Mouse (Mus musculus) liver, adult 2 months (tissue): ENCODE results near the gene Efcab11. TPM values are rescaled to one million over a fixed set of nuclear protein-coding genes. Genes with fewer than 3 reads are reported as not detected.

Experiments
- DNase-seq: peaks from one replicate; pipeline ENCODE4 v3.0.0-alpha.2; 2011; ENCODE audit warnings: low read depth, low spot score; ENCODE audit errors: extremely low read depth
- H3K27ac ChIP-seq: fragments of 200-500 bp; replicated peaks from 2 replicates; pipeline ENCODE4 v1.5.1; 2012; ENCODE audit warnings: low read depth, mild to moderate bottlenecking, control low read depth, inconsistent platforms, low read length; ENCODE audit not compliant: insufficient read depth
- H3K27me3 ChIP-seq: fragments of 200-500 bp; 2 replicates; pipeline ENCODE4 v1.6.1; 2012; ENCODE audit warnings: mild to moderate bottlenecking, moderate library complexity, low read length, inconsistent platforms; ENCODE audit not compliant: control insufficient read depth, insufficient read depth
- H3K36me3 ChIP-seq: fragments of 200-500 bp; 2 replicates; pipeline ENCODE4 v1.6.1; 2012; ENCODE audit warnings: low read length, inconsistent platforms; ENCODE audit not compliant: control insufficient read depth, insufficient read depth
- H3K4me1 ChIP-seq: fragments of 200-500 bp; 2 replicates; pipeline ENCODE4 v1.6.1; 2011; ENCODE audit warnings: low read length; ENCODE audit not compliant: control insufficient read depth, insufficient read depth
- H3K4me3 ChIP-seq: fragments of 200-500 bp; 2 replicates; pipeline ENCODE4 v1.5.1; 2011; ENCODE audit warnings: low read depth, mild to moderate bottlenecking, control low read depth, low read length, moderate library complexity; ENCODE audit not compliant: insufficient read depth
- H3K79me2 ChIP-seq: fragments of 200-500 bp; 2 replicates; pipeline ENCODE4 v1.6.1; 2012; ENCODE audit warnings: inconsistent platforms, mild to moderate bottlenecking, low read length, moderate library complexity; ENCODE audit not compliant: control insufficient read depth, insufficient read depth
- H3K9ac ChIP-seq: fragments of 200-500 bp; 2 replicates; pipeline ENCODE4 v1.6.1; 2012; ENCODE audit warnings: low read depth, mild to moderate bottlenecking, control low read depth, inconsistent platforms, low read length
- CTCF ChIP-seq: fragments of 200-500 bp; IDR thresholded peaks from 2 replicates; pipeline ENCODE4 v1.5.1; 2011; ENCODE audit warnings: low read depth, low read length, control low read depth
- POLR2A ChIP-seq: fragments of 200-500 bp; IDR thresholded peaks from 2 replicates; pipeline ENCODE4 v1.6.1; 2011; ENCODE audit warnings: low read length, control low read depth; ENCODE audit not compliant: insufficient read depth; ENCODE audit errors: extremely low read depth
- WGBS: fragments of 180-500 bp; shearing (Covaris S2); methylation state at CpG from one replicate; pipeline ENCODE4 v1.1.7; 2018; 5-methylcytosine and 5-hydroxymethylcytosine counted together
- polyA plus RNA-seq: library from polyadenylated mRNA; depleted of rRNA; stranded (reverse); fragments of >200 nt; gene quantifications from 2 replicates; pipeline ENCODE4 v1.2.3, GENCODE M21; 2012; rRNA removed
- total RNA-seq: library from RNA; depleted of rRNA; stranded (reverse); fragments of >200 nt; gene quantifications from 2 replicates; pipeline ENCODE4 v1.2.3, GENCODE M21; 2014; rRNA removed

Efcab11 gene
- total RNA-seq (0.28 and 0.34 TPM in 2 replicates), polyA plus RNA-seq (0.09 and 0.12 TPM in 2 replicates)

DNA sequence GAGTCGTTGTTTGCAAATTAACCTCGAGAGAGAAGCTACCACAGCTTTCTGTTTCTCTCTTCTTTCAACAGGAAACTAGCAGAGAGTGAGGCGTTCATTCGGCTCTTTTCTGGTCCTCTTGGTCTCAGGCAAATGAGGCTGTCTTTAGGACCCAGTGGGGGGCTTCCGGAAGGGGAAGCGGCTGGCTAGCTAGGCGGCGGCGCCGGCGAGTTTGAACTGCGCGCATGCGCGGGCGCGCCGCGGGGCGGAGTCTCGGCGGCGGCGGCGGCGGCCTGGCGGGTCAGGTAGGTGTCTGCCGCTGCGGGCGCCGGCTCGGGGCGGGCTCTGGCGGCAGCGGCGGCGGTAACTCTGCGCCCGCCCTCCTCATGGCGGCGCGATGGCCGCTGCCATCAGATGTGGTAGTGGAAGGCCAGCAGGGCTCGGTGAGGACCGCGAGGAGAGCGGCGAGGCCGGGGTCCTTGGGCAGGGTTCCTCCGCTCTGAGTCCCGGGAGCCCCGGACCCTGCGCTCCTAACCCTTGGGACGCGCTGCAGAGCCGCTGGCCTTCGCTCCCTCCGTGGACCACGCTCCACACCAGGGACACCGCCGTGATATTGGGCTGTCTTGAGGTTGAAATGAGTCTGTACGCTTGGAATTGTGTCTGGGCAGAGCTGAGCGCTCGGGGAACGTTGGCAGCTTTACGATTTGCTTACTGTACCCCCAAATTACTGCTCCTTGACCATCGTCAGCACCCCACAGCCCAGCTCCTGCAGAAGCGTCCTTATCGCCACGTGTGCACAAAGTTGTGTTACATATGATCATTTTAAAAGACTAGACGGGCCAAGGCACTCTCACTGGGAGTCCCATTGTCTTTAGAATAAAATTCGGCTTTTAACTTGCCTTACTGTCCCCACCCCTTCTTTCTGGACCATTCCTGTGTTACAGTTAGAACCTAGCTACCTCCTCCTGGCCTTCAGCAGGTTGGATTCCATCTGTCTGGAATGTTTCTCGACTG, at the start of gene Efcab11, which contains the start of gene Tdp1:
Gene Efcab11, minus strand, starts transcription at position 171 of the 993 bp plus-strand sequence.
Gene Tdp1, plus strand, starts transcription at position 249 of the 993 bp plus-strand sequence.
- Histone ChIP-seq H3K36me3 (no peaks in the 10 kb centered on the region), H3K27me3 (no peaks in the 10 kb centered on the region), H3K4me3 (peak within 1 kb of the TSS; percentile 93), H3K9ac (peak within 1 kb of the TSS; percentile 91), H3K79me2 (0 out of 2 replicates have a peak, but pooled peaks cover 3% of the 10 kb centered on the region), H3K27ac (peak within 1 kb of the TSS; percentile 81), H3K4me1 (peaks cover 5% of the 10 kb centered on the region)
- no peak for TF ChIP-seq CTCF
- TF ChIP-seq POLR2A, result peak; percentile 67
- under 1% methylated on average over 73 of the region's 73 CpGs for whole genome bisulfite sequencing
- DNase-seq, result peak; percentile 76

- no peak for DNase-seq
- Histone ChIP-seq H3K4me3 (no peak overlapping the region), H3K9ac (no peak overlapping the region), H3K36me3 (no peaks in the 10 kb centered on the region), H3K79me2 (no peaks in the 10 kb centered on the region), H3K4me1 (no peaks in the 10 kb centered on the region), H3K27ac (no peak overlapping the region), H3K27me3 (no peaks in the 10 kb centered on the region)
- no peak for TF ChIP-seq POLR2A
- TF ChIP-seq CTCF, result no peak
- WGBS, result 96% methylated on average over 3 of the region's 3 CpGs
Measured at GRCm38 (mm10) chr12:99933630-99934029, 49.4 kb upstream of the Efcab11 start.

DNA sequence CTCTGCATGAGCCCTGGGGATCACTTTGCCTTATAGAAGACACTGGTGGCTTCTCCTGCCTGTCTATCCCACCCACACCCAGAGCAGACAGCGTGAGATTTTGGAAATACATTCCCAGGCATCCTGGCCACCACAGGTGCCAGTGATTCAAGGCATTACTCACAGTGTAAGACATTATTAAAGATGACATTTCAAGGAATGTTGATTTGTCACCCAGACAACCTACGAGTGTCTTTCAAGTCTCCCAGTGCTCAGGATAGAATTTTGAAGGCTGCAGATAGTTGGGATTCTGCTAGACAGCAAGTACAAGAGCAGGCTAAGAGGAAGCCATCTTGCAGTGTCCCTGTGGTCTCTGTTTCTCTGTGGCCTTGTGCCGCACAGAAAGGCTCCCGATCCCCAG, 48.0 kb upstream of the Efcab11 start:
- Histone ChIP-seq H3K36me3 (no peaks in the 10 kb centered on the region), H3K27ac (no peak overlapping the region), H3K9ac (no peak overlapping the region), H3K4me1 (no peaks in the 10 kb centered on the region), H3K79me2 (no peaks in the 10 kb centered on the region), H3K4me3 (no peak overlapping the region), H3K27me3 (no peaks in the 10 kb centered on the region)
- TF ChIP-seq CTCF (no peak), POLR2A (no peak)
- WGBS, result 93% methylated on average over 4 of the region's 4 CpGs
- no peak for DNase-seq

GRCm38 (mm10) chr12:99929160-99929559, 44.9 kb upstream of the Efcab11 start:
- H3K4me1 ChIP-seq, result no peaks in the 10 kb centered on the region
- no peak overlapping the region for H3K27ac ChIP-seq
- H3K79me2 ChIP-seq, result no peaks in the 10 kb centered on the region
- 98% methylated on average over 1 of the region's 1 CpGs for WGBS
- H3K36me3 ChIP-seq, result no peaks in the 10 kb centered on the region
- no peak for DNase-seq
- no peak overlapping the region for H3K9ac ChIP-seq
- TF ChIP-seq POLR2A (no peak), CTCF (no peak)
- no peak overlapping the region for H3K4me3 ChIP-seq
- no peaks in the 10 kb centered on the region for H3K27me3 ChIP-seq

DNA sequence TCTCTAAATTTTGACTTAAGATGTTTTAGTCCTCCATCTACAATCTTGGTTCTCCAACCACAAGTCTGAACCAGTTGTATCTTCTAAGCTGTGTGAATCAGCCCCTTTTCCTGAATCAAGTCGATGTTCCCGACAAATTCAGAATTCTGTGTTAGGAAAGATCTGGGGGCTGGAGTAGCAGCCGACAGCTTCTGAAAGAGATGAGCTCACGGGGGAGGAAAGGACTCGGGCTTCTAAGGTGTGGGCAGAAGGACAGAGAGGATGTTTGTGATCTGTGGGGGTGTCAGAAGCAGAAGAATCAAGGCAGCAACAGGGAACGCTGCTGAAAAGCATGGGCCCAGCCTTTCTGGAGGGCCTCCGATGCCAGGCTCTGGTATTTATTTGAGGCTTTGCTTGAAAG, 44.1 kb upstream of the Efcab11 start:
- DNase-seq, result no peak
- no peaks in the 10 kb centered on the region for H3K4me1 ChIP-seq
- no peaks in the 10 kb centered on the region for H3K27me3 ChIP-seq
- no peak overlapping the region for H3K4me3 ChIP-seq
- no peak overlapping the region for H3K27ac ChIP-seq
- H3K9ac ChIP-seq, result no peak overlapping the region
- no peaks in the 10 kb centered on the region for H3K79me2 ChIP-seq
- H3K36me3 ChIP-seq, result no peaks in the 10 kb centered on the region
- WGBS, result 92% methylated on average over 7 of the region's 7 CpGs
- no peak for TF ChIP-seq POLR2A
- TF ChIP-seq CTCF, result no peak
